Mouse (Mus musculus) MEL (cell line): ENCODE results near the gene Ktn1. TPM values are rescaled to one million over a fixed set of nuclear protein-coding genes. Genes with fewer than 3 reads are reported as not detected.

ENCODE experiments used
- DNase-seq: peaks from one replicate; pipeline ENCODE4 v3.0.0; 2011; ENCODE audit warnings: low read depth, low spot score
- H3K27ac ChIP-seq: 2 replicates; pipeline ENCODE4 v1.5.1; 2012; ENCODE audit warnings: low read depth, mild to moderate bottlenecking, control low read depth, low read length, moderate library complexity; ENCODE audit not compliant: control insufficient read depth
- H3K27me3 ChIP-seq, 2 experiments: fragments of 150-350 bp in 1 of 2; sonication (generic) in 1 of 2; 2 replicates each; pipeline ENCODE4 v1.6.1; 2012; ENCODE audit warnings: low read length in 2 of 2, mild to moderate bottlenecking in 2 of 2, improper control_type of control experiment in 1 of 2, moderate library complexity in 1 of 2; ENCODE audit not compliant: insufficient read depth in 2 of 2, control insufficient read depth in 1 of 2
- H3K36me3 ChIP-seq, 2 experiments: 2 replicates each; pipeline ENCODE4 v1.6.1; 2012 to 2014; ENCODE audit warnings: low read length in 2 of 2, improper control_type of control experiment in 1 of 2, inconsistent platforms in 1 of 2, mild to moderate bottlenecking in 1 of 2; ENCODE audit not compliant: insufficient read depth in 2 of 2, control insufficient read depth in 1 of 2
- H3K4me1 ChIP-seq, 2 experiments: fragments of 150-350 bp in 1 of 2; sonication (generic) in 1 of 2; 2 replicates each; pipeline ENCODE4 v1.6.1; 2012; ENCODE audit warnings: low read length in 2 of 2, improper control_type of control experiment in 1 of 2, mild to moderate bottlenecking in 1 of 2; ENCODE audit not compliant: insufficient read depth in 2 of 2, control insufficient read depth in 1 of 2
- H3K4me3 ChIP-seq, 2 experiments: fragments of 150-350 bp in 1 of 2; sonication (generic) in 1 of 2; 2 replicates each; pipeline ENCODE4 v1.5.1; 2012; ENCODE audit warnings: low read depth in 2 of 2, low read length in 2 of 2, mild to moderate bottlenecking in 2 of 2, moderate library complexity in 2 of 2, control low read depth in 1 of 2, improper control_type of control experiment in 1 of 2; ENCODE audit not compliant: control insufficient read depth in 1 of 2, insufficient read depth in 1 of 2
- H3K79me2 ChIP-seq: 2 replicates; pipeline ENCODE4 v1.6.1; 2012; ENCODE audit warnings: mild to moderate bottlenecking, low read length, moderate library complexity; ENCODE audit not compliant: control insufficient read depth, poor library complexity, insufficient read depth
- H3K9ac ChIP-seq: 2 replicates; pipeline ENCODE4 v1.6.1; 2012; ENCODE audit warnings: low read depth, mild to moderate bottlenecking, control low read depth, low read length, moderate library complexity; ENCODE audit not compliant: control insufficient read depth, poor library complexity, severe bottlenecking
- H3K9me3 ChIP-seq: fragments of 150-350 bp; sonication (generic); replicated peaks from 2 replicates; pipeline ENCODE4 v1.6.1; 2012; ENCODE audit warnings: mild to moderate bottlenecking, low read length, improper control_type of control experiment, moderate library complexity; ENCODE audit not compliant: insufficient read depth
- CHD1 ChIP-seq: IDR thresholded peaks from 2 replicates; pipeline ENCODE4 v1.6.1; 2012; ENCODE audit warnings: low read depth, mild to moderate bottlenecking, inconsistent platforms, low read length, improper control_type of control experiment
- CTCF ChIP-seq, 3 experiments: IDR thresholded peaks in 2 of 3; conservative IDR thresholded peaks in 1 of 3; 2 replicates each; pipeline ENCODE4 v1.5.1; 2011 to 2012; ENCODE audit warnings: low read length in 3 of 3, low read depth in 2 of 3, mild to moderate bottlenecking in 2 of 3, improper control_type of control experiment in 1 of 3, inconsistent platforms in 1 of 3, mixed read lengths in 1 of 3, moderate library complexity in 1 of 3; ENCODE audit not compliant: control insufficient read depth in 1 of 3, insufficient read depth in 1 of 3, poor library complexity in 1 of 3, severe bottlenecking in 1 of 3
- E2F4 ChIP-seq: IDR thresholded peaks from 2 replicates; pipeline ENCODE4 v1.6.1; 2011; ENCODE audit warnings: low read depth, low read length, improper control_type of control experiment, borderline replicate concordance
- ELF1 ChIP-seq: IDR thresholded peaks from 2 replicates; pipeline ENCODE4 v1.6.1; 2014; ENCODE audit warnings: low read depth, mild to moderate bottlenecking, inconsistent platforms, low read length, improper control_type of control experiment, moderate library complexity
- ETS1 ChIP-seq: IDR thresholded peaks from 2 replicates; pipeline ENCODE4 v1.6.1; 2012; ENCODE audit warnings: low read depth, mild to moderate bottlenecking, inconsistent platforms, low read length, improper control_type of control experiment, moderate library complexity
- GABPA ChIP-seq: IDR thresholded peaks from 2 replicates; pipeline ENCODE4 v1.6.1; 2012; ENCODE audit warnings: low read depth, mild to moderate bottlenecking, inconsistent platforms, low read length, improper control_type of control experiment, moderate library complexity
- JUND ChIP-seq: IDR thresholded peaks from 2 replicates; pipeline ENCODE4 v1.6.1; 2011; ENCODE audit warnings: low read depth, mild to moderate bottlenecking, improper control_type of control experiment, low read length
- MAFK ChIP-seq: IDR thresholded peaks from 2 replicates; pipeline ENCODE4 v1.6.1; 2011; ENCODE audit warnings: low read depth, mild to moderate bottlenecking, low read length, improper control_type of control experiment, borderline replicate concordance
- MXI1 ChIP-seq: IDR thresholded peaks from 2 replicates; pipeline ENCODE4 v1.6.1; 2011; ENCODE audit warnings: mild to moderate bottlenecking, low read depth, low read length, improper control_type of control experiment
- MYB ChIP-seq: IDR thresholded peaks from 2 replicates; pipeline ENCODE4 v1.6.1; 2011; ENCODE audit warnings: mild to moderate bottlenecking, low read depth, low read length, improper control_type of control experiment
- NRF1 ChIP-seq: IDR thresholded peaks from 2 replicates; pipeline ENCODE4 v1.6.1; 2014; ENCODE audit warnings: low read depth, mild to moderate bottlenecking, inconsistent platforms, low read length, improper control_type of control experiment, moderate library complexity; ENCODE audit not compliant: poor library complexity, insufficient read depth, severe bottlenecking
- SIN3A ChIP-seq: IDR thresholded peaks from 2 replicates; pipeline ENCODE4 v1.6.1; 2012; ENCODE audit warnings: low read length, improper control_type of control experiment, inconsistent platforms
- SMC3 ChIP-seq: IDR thresholded peaks from 2 replicates; pipeline ENCODE4 v1.6.1; 2011; ENCODE audit warnings: low read depth, low read length, improper control_type of control experiment
- TAL1 ChIP-seq: IDR thresholded peaks from 2 replicates; pipeline ENCODE4 v1.6.1; 2012; ENCODE audit warnings: mild to moderate bottlenecking, inconsistent platforms, low read length, moderate library complexity, mixed read lengths
- TCF12 ChIP-seq: IDR thresholded peaks from 2 replicates; pipeline ENCODE4 v1.6.1; 2014; ENCODE audit warnings: low read depth, mild to moderate bottlenecking, inconsistent platforms, low read length, improper control_type of control experiment, moderate library complexity
- UBTF ChIP-seq: IDR thresholded peaks from 2 replicates; pipeline ENCODE4 v1.6.1; 2012; ENCODE audit warnings: low read depth, mild to moderate bottlenecking, inconsistent platforms, low read length, improper control_type of control experiment, moderate library complexity, borderline replicate concordance; ENCODE audit not compliant: insufficient read depth
- USF1 ChIP-seq: IDR thresholded peaks from 2 replicates; pipeline ENCODE4 v1.6.1; 2014; ENCODE audit warnings: low read depth, mild to moderate bottlenecking, inconsistent platforms, low read length, improper control_type of control experiment, moderate library complexity
- USF2 ChIP-seq, 2 experiments: IDR thresholded peaks; 2 replicates each; pipeline ENCODE4 v1.6.1; 2011 to 2012; ENCODE audit warnings: improper control_type of control experiment in 2 of 2, low read length in 2 of 2, borderline replicate concordance in 1 of 2, inconsistent platforms in 1 of 2, low read depth in 1 of 2, mild to moderate bottlenecking in 1 of 2; ENCODE audit not compliant: insufficient read depth in 1 of 2
- ZC3H11A ChIP-seq: IDR thresholded peaks from 2 replicates; pipeline ENCODE4 v1.6.1; 2012; ENCODE audit warnings: low read depth, mild to moderate bottlenecking, inconsistent platforms, low read length, improper control_type of control experiment
- ZKSCAN1 ChIP-seq: IDR thresholded peaks from 2 replicates; pipeline ENCODE4 v1.6.1; 2012; ENCODE audit warnings: low read depth, mild to moderate bottlenecking, inconsistent platforms, low read length, improper control_type of control experiment, moderate library complexity
- ZMIZ1 ChIP-seq: IDR thresholded peaks from 2 replicates; pipeline ENCODE4 v1.6.1; 2012; ENCODE audit warnings: low read depth, mild to moderate bottlenecking, inconsistent platforms, low read length, improper control_type of control experiment, moderate library complexity
- polyA plus RNA-seq, 2 experiments: library from polyadenylated mRNA; stranded (reverse) in 1 of 2; unstranded in 1 of 2; fragments of >175 nt in 1 of 2; fragments of >200 nt in 1 of 2; gene quantifications; 2 replicates each; pipeline versions ENCODE4 v1.2.1 to v1.2.4; 2012; ENCODE audit warnings: low replicate concordance in 2 of 2, low read depth in 1 of 2; ENCODE audit not compliant: insufficient read length in 2 of 2, insufficient read depth in 1 of 2, missing spikeins in 1 of 2
- total RNA-seq: library from RNA; depleted of rRNA; stranded (reverse); fragments of 300-350 nt; gene quantifications from 2 replicates; pipeline ENCODE4 v1.2.3, GENCODE M21; 2012

Gene Ktn1
- total and polyA plus RNA-seq, 3 experiments = 27.0 to 168 (median 40.3) TPM

DNA sequence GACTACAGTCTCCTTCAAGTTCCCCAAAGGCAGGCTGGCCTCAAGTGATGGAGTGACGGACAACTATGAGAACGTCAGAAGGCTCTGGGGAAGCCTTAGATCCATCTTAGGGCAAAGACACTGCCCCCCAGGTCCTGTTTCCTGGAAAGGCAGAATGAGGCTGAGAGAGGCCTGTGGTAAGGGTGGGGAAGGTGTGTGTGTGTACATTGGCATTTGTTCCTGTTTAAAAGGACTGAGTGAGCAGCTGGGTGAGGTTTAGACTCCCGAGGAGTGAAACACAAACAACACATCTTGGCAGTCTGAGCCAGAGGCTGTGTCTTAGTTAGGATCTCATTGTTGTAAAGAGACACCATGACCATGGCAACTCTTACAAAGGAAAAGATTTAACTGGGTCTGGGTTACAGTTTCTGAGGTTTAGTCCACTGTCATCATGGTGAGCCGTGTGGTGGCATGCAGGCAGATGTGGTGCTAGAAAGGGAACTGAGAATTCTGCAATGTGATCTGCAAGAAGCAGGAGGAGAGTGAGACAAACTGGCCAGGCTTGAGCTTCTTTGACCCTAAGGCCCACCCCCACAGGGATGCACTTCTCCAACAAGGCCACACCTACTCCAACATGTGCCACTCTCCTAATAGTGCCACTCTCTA lies 106.1 kb downstream of the Ktn1 start:
- no peak overlapping the region for H3K9ac ChIP-seq
- no peaks in the 10 kb centered on the region for H3K4me1 ChIP-seq
- H3K36me3 ChIP-seq = no peaks in the 10 kb centered on the region
- H3K4me3 ChIP-seq = no peak overlapping the region
- no peaks in the 10 kb centered on the region for H3K79me2 ChIP-seq
- H3K27ac ChIP-seq = no peak overlapping the region
- no peak for DNase-seq
- H3K9me3 ChIP-seq = no peaks in the 10 kb centered on the region
- no peak for TF ChIP-seq ZC3H11A
- no peak for TF ChIP-seq JUND
- TF ChIP-seq ZKSCAN1 = no peak
- no peak for TF ChIP-seq NRF1
- no peak for TF ChIP-seq USF1
- no peak for TF ChIP-seq ELF1
- no peak for TF ChIP-seq TAL1
- no peak for TF ChIP-seq ZMIZ1
- TF ChIP-seq UBTF = no peak
- TF ChIP-seq CTCF (IDR thresholded peaks at IDR 0.05 in 2 of 3, conservative IDR thresholded peaks at IDR 0.05 in 1 of 3; ENCODE audit: control insufficient read depth in 1 of 3, insufficient read depth in 1 of 3, low read depth in 2 of 3, low read length in 3 of 3, poor library complexity in 1 of 3, severe bottlenecking in 1 of 3) = no peak
- TF ChIP-seq SMC3 = no peak
- no peak for TF ChIP-seq GABPA
- TF ChIP-seq USF2 (IDR thresholded peaks at IDR 0.05; ENCODE audit: borderline replicate concordance in 1 of 2, insufficient read depth in 1 of 2, low read depth in 1 of 2, low read length in 2 of 2) = no peak
- peaks cover 0 to 3% of the 10 kb centered on the region in 2 experiments; a peak in 2 of 4 replicates for H3K27me3 ChIP-seq

GRCm38 (mm10) chr14:47756411-47757065 lies 108.3 kb downstream of the Ktn1 start:
- DNase-seq = no peak

More at GRCm38 (mm10) chr14:47756411-47757065, 108.3 kb downstream of the Ktn1 start:
- H3K27me3 ChIP-seq = peaks cover 0 to 3% of the 10 kb centered on the region in 2 experiments; a peak in 2 of 4 replicates
- no peaks in the 10 kb centered on the region for H3K4me1 ChIP-seq
- TF ChIP-seq UBTF (no peak), GABPA (no peak), SIN3A (no peak), MAFK (no peak), MXI1 (no peak), E2F4 (no peak), TCF12 (no peak), CHD1 (no peak), ETS1 (no peak), JUND (no peak), MYB (no peak)
- H3K9ac ChIP-seq = no peak overlapping the region
- H3K27ac ChIP-seq = no peak overlapping the region
- H3K79me2 ChIP-seq = no peaks in the 10 kb centered on the region
- H3K9me3 ChIP-seq = no peaks in the 10 kb centered on the region
- no peak overlapping the region for H3K4me3 ChIP-seq
- H3K36me3 ChIP-seq = no peaks in the 10 kb centered on the region
